Mouse (Mus musculus): ENCODE data around the gene Pif1.

Pif1 gene

DNA sequence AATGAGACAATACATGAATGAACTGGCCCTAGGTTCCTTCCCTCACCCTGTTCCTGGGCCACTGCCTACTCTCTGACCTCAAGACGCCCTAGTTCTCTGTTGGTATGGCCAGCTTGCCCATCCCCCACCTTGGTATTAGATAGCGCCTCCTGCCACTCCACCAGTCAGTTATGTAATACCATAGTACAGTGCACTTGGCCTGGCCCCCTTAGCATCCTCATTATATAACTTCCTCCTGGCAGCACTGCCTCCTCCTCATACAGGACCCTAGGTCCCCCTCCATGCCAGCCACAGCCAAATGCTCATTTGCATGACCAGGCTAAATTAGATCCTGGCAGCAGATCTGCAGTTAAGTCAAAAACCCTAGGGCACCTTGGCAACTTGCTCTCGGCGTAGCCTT is 25.9 kb upstream of the Pif1 start:
- DNase-seq (ENCODE audit: low read depth) = no peak

DNA sequence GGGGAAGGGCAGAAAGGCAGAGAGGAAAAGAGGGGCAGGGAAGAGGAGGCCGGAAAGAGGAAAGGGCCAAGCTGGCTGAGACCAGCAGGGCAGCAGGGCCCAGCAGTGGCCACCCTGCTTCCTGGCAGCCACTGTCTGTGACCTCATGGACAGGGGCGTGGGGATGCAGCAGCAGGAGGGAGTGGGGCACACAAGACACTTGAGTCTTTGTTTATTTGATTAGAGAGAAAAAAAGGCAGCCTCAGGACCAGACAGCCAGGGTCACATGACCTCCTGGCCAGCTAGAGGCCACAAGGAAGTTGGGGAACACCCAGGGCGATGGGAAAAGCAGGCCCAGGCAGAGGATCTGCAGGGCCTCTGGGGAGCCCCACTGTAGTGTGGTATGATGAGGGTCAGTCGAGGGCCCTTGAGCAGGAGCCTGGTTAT is 24.9 kb upstream of the Pif1 start:
- peak; percentile 50 for DNase-seq (ENCODE audit: low read depth)

DNA sequence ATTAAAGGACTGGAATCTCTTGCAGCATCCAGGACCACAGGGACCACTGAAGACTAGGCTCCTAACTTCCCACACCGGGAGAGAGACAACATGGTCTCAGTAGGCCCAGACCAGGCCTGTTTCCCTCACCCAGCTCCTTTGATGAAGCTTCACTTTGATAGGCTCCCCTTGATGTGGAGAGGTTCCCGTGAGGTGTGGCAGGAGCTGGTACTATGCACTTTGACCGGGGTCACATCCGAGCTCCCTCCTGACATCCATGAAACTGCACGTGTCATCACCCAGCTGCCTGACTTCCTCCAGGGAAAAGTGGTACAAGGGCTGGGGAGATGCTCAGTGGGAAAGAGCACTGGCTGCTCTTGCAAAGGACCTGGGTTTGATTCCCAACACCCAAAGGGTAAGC is 23.9 kb upstream of the Pif1 start:
- DNase-seq (ENCODE audit: low read depth) = no peak

DNA sequence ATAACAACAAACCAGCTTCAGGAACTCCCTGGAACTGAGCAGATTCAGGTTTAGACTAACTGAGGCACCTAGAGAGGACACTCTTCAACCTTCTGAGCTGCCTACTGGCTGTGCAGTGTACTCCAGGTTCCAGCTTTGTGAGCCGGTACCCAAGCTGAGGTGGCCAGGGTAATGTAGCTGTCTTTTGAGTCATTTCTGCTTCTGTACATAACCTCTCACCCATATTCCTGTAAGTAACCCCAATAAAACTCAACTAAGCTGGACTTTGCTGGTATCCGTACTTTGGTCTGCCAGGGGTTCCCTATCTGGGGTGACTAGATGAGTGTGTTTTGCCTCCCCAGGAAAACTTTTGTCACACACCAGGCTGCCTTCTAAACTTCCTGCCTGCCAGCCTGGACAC is 22.3 kb upstream of the Pif1 start:
- no peak for DNase-seq (ENCODE audit: low read depth)

DNA sequence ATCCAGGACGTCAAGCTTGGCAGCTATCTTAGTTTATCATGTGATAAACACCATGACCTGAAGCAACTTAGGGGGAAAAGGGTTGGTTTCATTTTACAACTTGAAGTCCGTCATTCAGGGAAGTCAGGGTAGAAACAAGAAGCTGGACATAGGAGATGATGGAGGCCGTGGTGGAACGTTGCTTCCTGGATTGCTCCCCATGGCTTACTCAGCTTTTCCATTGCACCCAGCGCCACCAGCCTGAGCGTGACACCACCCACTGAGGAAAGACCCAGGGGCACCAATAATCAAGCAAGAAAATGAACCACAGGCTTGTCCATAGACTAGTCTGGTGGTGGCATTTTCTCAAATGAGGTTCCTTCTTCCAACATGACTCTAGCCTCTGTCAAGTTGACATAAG is 18.2 kb upstream of the Pif1 start:
- no peak for DNase-seq (ENCODE audit: low read depth)

DNA sequence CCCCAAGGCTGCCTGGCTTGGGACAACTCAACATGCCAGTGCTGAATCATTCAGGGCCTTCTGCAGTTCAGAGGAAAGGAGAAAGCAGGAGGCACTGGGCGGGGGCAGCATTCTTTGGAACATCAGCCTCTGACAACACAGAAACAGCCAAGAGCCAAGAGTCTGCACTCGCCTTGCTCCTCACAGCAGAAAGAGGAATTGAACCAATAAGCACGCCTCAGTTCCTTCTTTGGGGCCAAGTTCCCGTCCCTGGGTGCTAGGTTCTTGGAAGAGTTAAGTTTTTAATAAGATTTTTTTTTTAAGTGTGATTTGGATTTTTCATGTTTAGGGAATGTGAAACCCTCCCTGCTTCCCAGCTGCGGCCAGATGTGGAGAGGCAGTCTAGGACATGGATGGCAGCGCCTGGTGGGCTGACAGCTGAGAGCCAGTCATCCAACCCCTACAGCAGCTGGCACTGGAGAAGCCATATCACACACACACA is 17.4 kb upstream of the Pif1 start:
- peak; percentile 90 for DNase-seq (ENCODE audit: low read depth)

DNA sequence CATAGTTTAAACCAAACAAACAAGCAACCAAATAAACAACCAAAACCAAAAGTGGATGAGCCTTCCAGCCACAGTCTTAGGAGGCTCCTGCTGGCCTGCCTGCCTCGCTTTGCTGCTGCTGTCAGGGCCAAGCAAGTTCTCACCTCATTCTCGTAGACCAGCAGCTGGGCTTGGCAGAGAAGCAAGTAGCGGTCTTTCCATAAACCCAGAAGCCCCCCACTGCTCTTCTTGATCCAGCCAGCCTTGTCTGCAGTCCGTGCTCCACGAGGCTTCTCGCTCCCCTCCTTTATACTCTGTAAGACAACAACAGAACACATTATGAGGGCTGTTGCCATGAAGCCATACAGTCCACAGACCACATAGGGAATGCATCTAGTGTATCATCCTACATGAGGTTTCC is 14.1 kb upstream of the Pif1 start:
- DNase-seq (ENCODE audit: low read depth) = no peak

DNA sequence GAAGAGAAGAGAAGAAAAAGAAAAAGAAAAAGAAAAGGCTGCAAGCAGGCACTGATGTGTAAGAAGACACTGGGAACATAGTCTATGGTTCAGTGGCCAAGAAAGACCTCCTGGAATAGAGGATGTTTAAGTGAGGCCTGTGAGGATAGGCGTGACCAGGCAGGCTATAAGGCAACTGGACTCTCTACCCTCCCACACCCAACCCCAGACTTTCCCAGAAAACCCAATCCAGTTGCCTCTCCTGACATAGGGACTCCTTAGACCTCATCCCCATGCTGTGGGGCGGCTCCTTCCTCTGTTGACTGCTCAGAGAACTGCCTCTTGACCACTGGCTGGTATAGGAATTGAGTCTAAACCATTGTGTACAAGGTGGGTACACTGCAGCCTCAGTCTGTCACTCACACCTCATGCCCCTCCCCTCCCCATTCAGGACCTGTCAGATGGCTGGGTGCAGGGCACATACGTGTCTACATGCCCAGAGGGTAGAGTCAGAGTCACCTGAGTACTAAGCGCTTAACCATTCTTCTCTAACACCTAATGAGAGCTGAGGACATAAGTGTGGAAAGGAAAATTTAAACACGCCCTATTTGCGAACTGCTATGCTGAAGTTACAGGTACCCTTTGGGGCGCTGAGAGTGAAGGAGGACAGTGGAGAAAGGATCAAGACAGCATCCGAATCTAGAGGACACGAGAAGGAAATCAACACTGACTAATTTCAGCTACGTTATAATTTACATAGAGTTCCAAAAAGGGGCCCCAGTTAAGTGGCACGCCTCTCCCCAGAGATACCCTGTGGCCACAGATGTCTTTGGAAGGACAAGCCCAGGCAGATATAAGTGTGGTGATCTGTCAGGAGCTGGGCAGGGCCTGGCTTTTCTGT is 12.2 kb upstream of the Pif1 start:
- no peak for DNase-seq (ENCODE audit: low read depth)

DNA sequence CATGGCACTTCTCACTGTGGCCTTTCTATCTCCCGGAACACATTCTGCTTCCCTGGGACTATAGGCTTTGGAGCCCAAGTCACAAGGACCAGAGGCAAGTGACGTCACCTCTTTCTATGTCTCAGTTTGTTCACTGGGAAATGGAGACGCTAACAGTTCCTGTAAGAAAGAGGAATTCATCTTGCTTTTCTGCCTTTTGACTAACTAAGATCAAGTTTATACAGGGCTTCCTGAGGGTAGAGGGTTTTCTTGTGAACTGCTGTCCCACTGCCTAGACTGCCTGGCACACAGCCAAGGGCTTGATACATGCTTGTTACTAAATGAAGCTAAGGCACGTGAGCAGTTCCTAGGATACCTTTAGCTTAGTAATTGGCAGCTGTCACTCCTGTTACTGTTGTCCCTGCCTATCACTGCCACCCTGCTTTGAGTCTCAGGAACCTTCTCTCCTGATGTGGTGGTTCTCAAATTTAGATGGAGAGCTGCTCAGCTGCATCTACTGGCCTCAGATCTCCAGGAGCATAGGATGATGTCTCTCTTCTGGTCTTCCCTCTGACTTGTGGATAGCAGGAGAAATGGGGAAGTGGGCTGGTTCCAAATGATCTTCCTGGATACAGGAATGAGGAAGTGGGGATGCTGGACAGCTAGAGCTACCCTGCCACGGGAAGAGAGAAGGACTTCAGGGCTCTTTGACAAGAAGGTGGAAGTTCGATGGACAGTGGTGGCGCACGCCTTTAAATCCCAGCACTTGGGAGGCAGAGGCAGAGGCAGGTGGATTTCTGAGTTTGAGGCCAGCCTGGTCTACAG is 11.4 kb upstream of the Pif1 start:
- peak; percentile 53 for DNase-seq (ENCODE audit: low read depth)

DNA sequence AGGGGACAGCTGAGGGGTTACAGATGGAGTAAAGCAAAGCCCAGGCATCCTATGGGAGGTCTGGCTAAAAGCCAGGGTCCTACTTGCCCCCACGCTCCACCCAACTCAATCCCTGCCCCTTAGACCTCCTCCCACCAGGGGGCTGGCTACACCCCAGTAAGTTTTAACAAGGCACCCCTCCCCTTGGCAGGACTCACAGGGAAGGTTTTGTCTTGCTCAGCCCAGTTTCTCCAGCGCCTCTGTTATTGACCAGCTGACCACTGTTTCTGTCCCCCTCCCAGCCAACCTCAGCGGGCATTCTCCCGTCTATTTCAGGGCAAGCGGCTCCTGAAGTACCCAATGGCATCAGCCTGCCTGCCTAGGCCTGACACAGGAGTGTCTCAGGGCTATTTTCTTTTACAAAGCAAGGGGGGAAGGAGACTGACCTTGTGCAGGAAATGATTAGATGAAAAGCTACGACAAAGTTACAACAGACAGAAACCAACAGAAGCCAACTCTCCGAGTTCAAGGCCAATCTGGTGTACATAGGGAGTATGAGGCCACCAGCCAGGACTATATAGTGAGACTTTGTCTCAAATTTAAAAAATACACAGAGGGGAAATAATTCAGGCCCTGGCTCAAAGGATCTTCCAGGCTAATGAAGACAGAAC is 10.0 kb upstream of the Pif1 start:
- peak; percentile 63 for DNase-seq (ENCODE audit: low read depth)

DNA sequence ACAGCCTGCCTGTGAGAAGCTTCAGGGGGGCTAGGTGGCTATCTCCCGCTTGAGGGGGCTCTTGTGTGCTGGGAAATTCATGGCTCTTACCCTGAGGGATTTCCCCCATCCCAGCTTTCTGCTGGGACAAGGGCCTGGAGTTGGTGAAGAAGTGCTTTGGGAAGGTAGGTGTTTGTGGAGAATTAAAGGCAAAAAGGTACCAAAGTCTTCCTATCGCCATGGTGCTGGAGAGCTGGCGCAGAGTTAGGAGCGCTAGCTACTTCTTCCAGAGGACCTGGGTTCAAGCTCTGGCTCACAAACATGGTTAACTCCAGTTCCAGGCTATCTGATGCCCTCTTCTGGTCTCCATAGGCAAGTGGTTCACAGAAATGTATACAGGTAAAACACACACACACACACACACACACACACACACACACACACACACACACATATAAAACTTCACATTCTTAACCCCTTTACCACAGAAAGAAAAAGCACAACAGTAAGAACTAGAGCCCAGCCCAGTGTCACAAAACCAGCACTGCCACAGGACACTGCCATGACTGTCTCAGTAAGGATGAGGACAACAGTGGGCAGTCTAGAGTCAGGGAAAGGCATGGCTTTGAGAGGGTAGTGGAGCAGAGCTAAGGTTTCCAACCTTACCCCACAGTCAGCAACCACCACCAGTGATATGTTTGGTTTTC is 9.3 kb upstream of the Pif1 start:
- peak; percentile 50 for DNase-seq (ENCODE audit: low read depth)

DNA sequence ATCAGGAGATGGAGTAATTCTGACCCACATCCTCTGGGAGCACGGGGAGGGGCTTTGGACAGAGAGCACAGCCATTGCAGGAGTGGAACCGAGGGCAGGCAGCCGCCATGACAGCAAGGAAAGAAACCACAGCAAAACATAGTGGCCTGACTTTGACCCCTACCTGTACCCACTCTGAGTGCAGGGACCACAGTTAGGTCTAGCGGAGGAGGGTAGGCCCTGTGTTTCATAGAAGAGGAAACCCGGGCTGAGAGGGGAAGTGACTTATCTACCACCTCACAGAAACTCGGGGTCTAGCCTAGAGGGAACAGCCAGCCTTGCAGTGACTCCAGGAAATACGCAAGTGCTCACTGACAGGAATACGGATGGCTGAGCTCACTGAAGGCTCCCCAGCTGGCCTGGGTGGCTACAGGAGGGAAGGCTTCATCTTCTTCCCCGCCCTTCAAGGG is 8.1 kb upstream of the Pif1 start:
- peak; percentile 53 for DNase-seq (ENCODE audit: low read depth)

DNA sequence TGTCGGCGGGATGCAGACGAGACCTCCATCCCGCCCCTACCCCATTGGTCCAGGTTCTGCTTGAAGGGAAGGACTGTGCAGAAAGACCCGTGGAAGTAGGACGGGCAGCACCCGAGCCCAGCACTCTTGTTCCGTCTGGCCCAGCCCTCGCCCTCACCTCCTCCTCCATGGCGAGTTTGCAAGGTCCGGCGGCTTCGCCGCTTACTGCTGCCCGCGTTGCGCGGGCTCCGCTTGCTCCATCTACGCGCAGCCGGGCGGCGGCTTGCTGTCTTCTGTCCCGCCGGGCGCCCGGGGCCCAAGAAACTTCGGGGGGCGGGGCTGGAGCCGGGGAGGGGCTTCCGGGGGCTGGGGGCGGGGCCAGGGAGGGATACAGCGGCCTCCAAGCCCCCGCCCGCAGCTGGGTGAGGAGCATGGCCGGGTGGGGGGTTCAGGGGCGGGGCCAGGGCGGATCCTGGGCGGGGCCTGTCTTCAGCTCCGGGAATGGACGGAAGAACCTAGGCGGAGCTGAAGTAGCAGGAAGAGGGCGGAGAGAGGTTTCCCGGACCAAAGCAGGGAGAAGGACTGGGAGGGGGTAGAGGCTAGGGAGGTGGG is 7.1 kb upstream of the Pif1 start, which contains the start of gene Plekho2:
TSS of gene Plekho2 (minus strand) at position 260 of the 591 bp plus-strand sequence.
- peak; percentile 95 for DNase-seq (ENCODE audit: low read depth)

DNA sequence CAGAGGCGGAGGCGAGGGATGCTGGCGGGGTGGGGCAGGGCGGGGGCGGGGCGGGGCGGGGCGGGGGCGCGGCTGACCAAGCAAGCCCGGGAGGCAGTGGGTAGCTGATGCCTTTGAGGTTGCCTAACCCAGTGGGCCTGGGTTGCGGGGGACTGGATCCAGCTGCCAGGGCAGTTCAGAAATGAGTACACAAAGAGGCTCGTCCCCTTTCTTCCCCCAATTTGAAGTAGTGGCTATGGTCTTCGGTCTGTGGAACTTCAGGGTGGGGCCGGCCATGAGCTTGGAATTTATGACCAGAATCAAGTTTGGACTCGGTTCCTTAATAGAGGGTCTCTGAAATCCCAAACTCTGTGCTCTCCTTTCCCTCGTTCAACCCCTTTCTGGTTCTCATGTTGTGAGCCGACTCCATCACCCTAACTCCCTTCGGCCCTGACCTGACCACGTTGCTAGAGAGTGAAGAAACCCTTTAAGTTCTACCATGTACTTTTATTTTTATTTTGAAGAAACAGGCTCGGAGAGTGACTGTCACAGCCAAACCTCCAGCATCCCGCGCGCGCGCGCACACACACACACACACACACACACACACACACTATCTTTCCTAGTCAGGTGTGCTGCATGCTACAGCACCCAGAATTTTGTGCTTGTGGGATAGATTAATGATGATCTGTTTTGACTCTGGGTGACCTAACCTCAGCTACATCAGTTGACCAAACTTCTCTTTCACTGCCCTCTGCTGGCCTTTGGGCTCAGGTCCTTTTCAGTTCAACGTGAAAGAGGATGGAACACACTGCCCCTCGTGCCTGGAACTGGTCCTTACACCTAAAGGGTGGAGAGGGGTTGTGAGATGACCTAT is 6.3 kb upstream of the Pif1 start:
- DNase-seq (ENCODE audit: low read depth) = peak; percentile 91

DNA sequence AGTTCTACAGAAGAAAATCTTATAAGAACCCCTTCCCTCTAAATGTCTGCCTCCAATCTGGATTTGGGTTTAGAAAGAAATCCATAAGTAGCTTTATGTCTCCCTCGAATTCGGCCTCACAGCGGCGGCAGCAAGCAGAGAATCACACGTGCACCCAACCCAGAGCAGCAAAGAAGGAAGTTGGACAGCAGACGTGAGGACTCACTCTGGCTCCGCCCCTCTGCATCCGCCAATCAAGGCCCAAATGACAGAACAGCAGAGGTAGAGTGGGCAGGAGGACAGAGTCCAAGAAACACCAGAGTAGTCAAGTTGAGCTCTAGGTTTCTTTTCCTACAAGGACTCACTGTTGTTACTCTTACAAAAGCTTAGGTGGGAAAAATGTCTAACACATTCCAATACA is 3.9 kb upstream of the Pif1 start:
- DNase-seq (ENCODE audit: low read depth) = peak; percentile 30

DNA sequence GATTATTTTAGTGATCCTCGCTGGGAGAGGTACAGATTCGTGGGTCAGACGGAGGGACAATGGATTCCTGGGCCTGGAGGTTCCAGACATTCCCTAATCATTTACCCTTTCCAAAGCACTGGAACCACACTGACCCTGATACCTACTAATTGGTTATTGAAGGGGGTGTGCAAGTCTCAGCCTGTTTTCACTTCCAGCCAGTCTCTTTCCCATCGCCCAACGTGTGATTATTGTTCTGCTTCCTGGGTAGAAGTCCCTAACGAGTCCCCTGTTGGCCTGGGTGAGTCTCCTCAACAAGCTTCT is 261 bp downstream of the Pif1 start:
- DNase-seq (ENCODE audit: low read depth) = no peak

DNA sequence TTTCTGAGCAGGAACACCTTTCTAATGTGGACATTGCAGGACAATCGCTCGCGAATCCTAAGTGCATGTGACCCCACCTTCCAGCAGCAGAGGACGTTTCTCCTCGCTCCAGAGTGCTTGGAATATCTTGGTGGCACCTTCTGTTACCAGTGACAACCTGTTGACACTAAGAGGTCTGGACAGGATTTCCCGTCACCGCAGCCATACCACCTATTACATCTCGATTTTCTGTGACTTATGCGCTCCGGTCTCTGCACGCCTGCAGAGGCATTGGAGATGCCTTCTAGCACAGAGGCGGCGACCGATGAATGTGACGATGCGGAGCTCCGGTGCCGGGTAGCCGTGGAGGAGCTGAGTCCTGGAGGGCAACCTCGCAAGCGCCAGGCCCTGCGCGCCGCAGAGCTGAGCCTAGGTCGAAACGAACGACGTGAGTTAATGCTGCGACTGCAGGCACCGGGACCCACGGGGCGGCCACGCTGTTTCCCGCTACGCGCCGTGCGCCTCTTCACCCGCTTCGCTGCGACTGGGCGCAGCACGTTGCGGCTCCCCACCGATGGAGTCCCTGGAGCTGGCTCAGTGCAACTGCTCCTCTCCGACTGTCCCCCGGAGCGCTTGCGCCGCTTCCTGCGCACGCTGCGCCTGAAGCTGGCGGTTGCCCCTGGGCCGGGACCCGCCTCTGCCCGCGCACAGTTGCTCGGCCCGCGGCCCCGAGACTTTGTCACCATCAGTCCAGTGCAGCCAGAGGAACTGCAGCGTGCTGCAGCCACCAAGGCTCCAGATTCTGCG is 806 bp downstream of the Pif1 start:
- peak; percentile 39 for DNase-seq (ENCODE audit: low read depth)

DNA sequence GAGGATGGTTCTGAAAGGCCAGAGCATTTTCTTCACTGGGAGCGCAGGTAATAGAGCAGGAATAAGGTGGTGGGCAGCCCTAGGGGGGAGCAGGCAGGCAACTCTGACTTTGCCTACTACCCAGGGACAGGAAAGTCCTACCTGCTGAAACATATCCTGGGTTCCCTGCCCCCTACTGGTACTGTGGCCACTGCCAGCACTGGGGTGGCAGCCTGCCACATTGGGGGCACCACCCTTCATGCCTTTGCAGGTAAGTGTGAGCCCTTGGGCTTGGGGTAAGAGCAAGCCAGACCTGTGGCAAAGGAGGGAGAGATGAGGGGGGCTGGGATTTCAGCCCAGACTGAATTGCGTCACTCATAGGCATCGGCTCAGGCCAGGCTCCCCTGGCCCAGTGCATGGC is 2.1 kb downstream of the Pif1 start:
- no peak for DNase-seq (ENCODE audit: low read depth)

DNA sequence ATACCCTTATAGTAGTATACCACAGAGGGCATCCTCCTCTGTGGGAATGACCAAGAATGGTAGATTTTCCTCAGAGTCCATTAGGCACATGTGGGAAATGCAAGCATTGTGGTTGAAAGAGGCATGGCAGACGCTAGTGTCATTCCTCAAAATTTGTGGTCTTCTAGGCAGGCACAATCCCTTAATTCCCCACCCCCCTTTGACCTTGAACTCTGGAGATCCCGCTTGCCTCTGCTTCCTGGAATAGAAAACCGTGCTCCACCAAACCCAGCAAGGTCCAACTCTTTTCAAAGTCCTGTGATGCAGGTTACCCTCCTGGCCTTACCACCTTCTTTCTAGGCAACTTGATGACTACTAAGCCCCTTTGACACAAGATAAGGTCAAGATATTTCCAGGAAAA is 5.8 kb downstream of the Pif1 start:
- DNase-seq (ENCODE audit: low read depth) = no peak

DNA sequence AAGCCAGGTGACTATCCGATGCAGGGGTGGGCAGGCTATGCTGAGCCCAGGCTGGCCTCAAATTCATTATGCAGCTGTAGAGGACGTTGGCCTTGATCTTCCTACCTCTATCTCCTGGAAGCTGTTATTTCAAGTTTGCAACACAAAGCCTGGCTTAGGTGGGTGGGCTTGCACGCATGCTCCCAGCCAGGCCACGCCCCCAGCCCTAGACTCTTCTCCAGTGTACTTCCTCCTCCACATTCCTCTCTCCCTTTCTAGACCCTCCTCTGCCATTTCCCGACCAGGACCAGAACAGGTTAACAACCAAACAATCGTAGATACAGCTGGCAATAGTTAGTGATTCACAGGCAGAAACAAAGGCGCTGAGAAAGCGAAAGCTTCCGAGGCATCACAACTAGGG is 6.6 kb downstream of the Pif1 start:
- no peak for DNase-seq (ENCODE audit: low read depth)

Data from NIH3T3 (cell line).